8 mouse cellular contexts compared by ENCODE assay signal in genomic region chr15:101253886-101254795, GRCm38 (mm10). TPM values are rescaled to one million over a fixed set of nuclear protein-coding genes. Genes with fewer than 3 reads are reported as not detected.
DNase-seq lines count a peak whose midpoint lies in the region; ATAC-seq and TF ChIP-seq lines count a peak whose summit lies in the region.

Gene Nr4a1, plus strand, starts transcription at chr15:101254269.

- WGBS in bone marrow, adult 2 months = 5% methylated on average over 82 of the region's 82 CpGs
- WGBS in forebrain, embryonic 12.5 days = under 1% methylated on average over 63 of the region's 82 CpGs
- WGBS in heart, embryonic 16.5 days = 2% methylated on average over 59 of the region's 82 CpGs
- under 1% methylated on average over 62 of the region's 82 CpGs for WGBS in neural tube, embryonic 14.5 days

- peak; percentile 62 to 63 for DNase-seq in CD8-positive naive resting alpha-beta T cell, adult 2 months (ENCODE audit: low read depth in 2 of 2, low spot score in 2 of 2)
- DNase-seq in kidney, postnatal 14 days = peak; percentile 85
- peak; percentile 88 to 92 for DNase-seq in lung, adult 18-20 months
- DNase-seq in thymus, postnatal 0 days (ENCODE audit: low spot score) = peak; percentile 82

- ATAC-seq in forebrain, embryonic 12.5 days (ENCODE audit: low FRiP score) = peak; percentile 77
- ATAC-seq in heart, embryonic 16.5 days (replicated peaks; ENCODE audit: extremely low read depth, insufficient read depth, low FRiP score) = peak; percentile 61
- ATAC-seq in neural tube, embryonic 14.5 days (ENCODE audit: low read depth) = peak; percentile 60

- H3K4me2 ChIP-seq in forebrain, embryonic 12.5 days = peak within 1 kb of the TSS; percentile 92
- peak within 1 kb of the TSS; percentile 79 for H3K4me2 ChIP-seq in heart, embryonic 16.5 days (ENCODE audit: low read depth, low read length)
- peak within 1 kb of the TSS; percentile 87 for H3K4me2 ChIP-seq in neural tube, embryonic 14.5 days (ENCODE audit: low read depth, low read length)

- peak within 1 kb of the TSS; percentile 82 for H3K9ac ChIP-seq in forebrain, embryonic 12.5 days
- peak within 1 kb of the TSS; percentile 86 for H3K9ac ChIP-seq in heart, embryonic 16.5 days (ENCODE audit: low read length)
- H3K9ac ChIP-seq in neural tube, embryonic 14.5 days (replicated peaks; ENCODE audit: low read depth, low read length) = peak within 1 kb of the TSS; percentile 86

- peaks cover 19% of the 10 kb centered on the region for H3K27me3 ChIP-seq in forebrain, embryonic 12.5 days
- H3K27me3 ChIP-seq in heart, embryonic 16.5 days (ENCODE audit: control insufficient read depth, insufficient read depth, low read length) = no peaks in the 10 kb centered on the region
- H3K27me3 ChIP-seq in neural tube, embryonic 14.5 days (ENCODE audit: control insufficient read depth, insufficient read depth, low read length) = no peaks in the 10 kb centered on the region

- H3K36me3 ChIP-seq in forebrain, embryonic 12.5 days (replicated peaks) = no peaks in the 10 kb centered on the region
- no peaks in the 10 kb centered on the region for H3K36me3 ChIP-seq in heart, embryonic 16.5 days (ENCODE audit: control insufficient read depth, insufficient read depth)
- H3K36me3 ChIP-seq in neural tube, embryonic 14.5 days (ENCODE audit: control insufficient read depth, insufficient read depth, low read length) = no peaks in the 10 kb centered on the region

- TF ChIP-seq POLR2A in bone marrow, adult 2 months (IDR thresholded peaks at IDR 0.05; ENCODE audit: borderline replicate concordance, control insufficient read depth, low read depth, low read length) = no peak

- H3K9me3 ChIP-seq in forebrain, embryonic 12.5 days = no peaks in the 10 kb centered on the region
- no peaks in the 10 kb centered on the region for H3K9me3 ChIP-seq in heart, embryonic 16.5 days (replicated peaks; ENCODE audit: control insufficient read depth, low read length)
- no peaks in the 10 kb centered on the region for H3K9me3 ChIP-seq in neural tube, embryonic 14.5 days (ENCODE audit: control insufficient read depth, low read length)

- peak within 1 kb of the TSS; percentile 47; the same call in 1 of the 2 replicates for H3K27ac ChIP-seq in bone marrow, adult 2 months (ENCODE audit: control insufficient read depth, insufficient read depth, low read depth, low read length, poor library complexity)
- 0 out of 2 replicates have a peak within 1 kb of the TSS, but pooled peaks have one; percentile 21 for H3K27ac ChIP-seq in forebrain, embryonic 12.5 days
- peak within 1 kb of the TSS; percentile 72 for H3K27ac ChIP-seq in heart, embryonic 16.5 days (ENCODE audit: low read length)
- H3K27ac ChIP-seq in neural tube, embryonic 14.5 days (ENCODE audit: low read depth, low read length) = peak within 1 kb of the TSS; percentile 34

- no peak for TF ChIP-seq CTCF in bone marrow, adult 2 months (IDR thresholded peaks at IDR 0.05; ENCODE audit: control insufficient read depth, insufficient read depth, low read length)

- H3K4me1 ChIP-seq in bone marrow, adult 2 months (ENCODE audit: control insufficient read depth, insufficient read depth, low read length) = peaks cover 12% of the 10 kb centered on the region
- peaks cover 11% of the 10 kb centered on the region for H3K4me1 ChIP-seq in forebrain, embryonic 12.5 days
- peaks cover 30% of the 10 kb centered on the region for H3K4me1 ChIP-seq in heart, embryonic 16.5 days (ENCODE audit: control insufficient read depth, insufficient read depth, low read length)
- 0 out of 2 replicates have a peak, but pooled peaks cover 3% of the 10 kb centered on the region for H3K4me1 ChIP-seq in neural tube, embryonic 14.5 days (ENCODE audit: control insufficient read depth, insufficient read depth, low read length)

- peak within 1 kb of the TSS; percentile 43 for H3K4me3 ChIP-seq in bone marrow, adult 2 months (replicated peaks; ENCODE audit: control insufficient read depth, low read depth, low read length)
- H3K4me3 ChIP-seq in forebrain, embryonic 12.5 days (replicated peaks) = peak within 1 kb of the TSS; percentile 75
- peak within 1 kb of the TSS; percentile 69 for H3K4me3 ChIP-seq in heart, embryonic 16.5 days (ENCODE audit: low read length)
- peak within 1 kb of the TSS; percentile 62 for H3K4me3 ChIP-seq in neural tube, embryonic 14.5 days (ENCODE audit: low read depth, low read length)

RNA-seq across cellular contexts. Expression of gene Nr4a1, which starts in this region (rescaled TPM):
- 9.1 and 10.0 TPM in 2 replicates for polyA plus RNA-seq in bone marrow, adult 2 months (2011; ENCODE audit: insufficient read depth, insufficient read length, low replicate concordance, missing spikeins)
- polyA plus RNA-seq in forebrain, embryonic 12.5 days (2016; fragmentation: Nextera tagmentation; extraction: Ambion mirVana) = 2.9 and 3.6 TPM in 2 replicates
- 12.6 and 13.5 TPM in 2 replicates for polyA plus RNA-seq in heart, embryonic 16.5 days (2015; fragmentation: Nextera tagmentation; extraction: Ambion mirVana)
- polyA plus RNA-seq in neural tube, embryonic 14.5 days (2014; fragmentation: Nextera tagmentation; extraction: Ambion mirVana) = 4.8 and 5.3 TPM in 2 replicates
- polyA plus RNA-seq in thymus, postnatal 0 days (2015; fragmentation: Nextera tagmentation; extraction: Ambion mirVana) = 24.4 and 27.4 TPM in 2 replicates

Comparison
In these comparisons a context has a peak if more than half of its experiments do, and no peak if none do; other contexts are left out.
1. Peak in every context shown above with its lines: DNase-seq, ATAC-seq, H3K4me3 ChIP-seq and H3K27ac ChIP-seq.
2. H3K27ac ChIP-seq: peak in every context shown above with its lines; median percentile 72 in heart, embryonic 16.5 days; 47 in bone marrow, adult 2 months; 34 in neural tube, embryonic 14.5 days; 21 in forebrain, embryonic 12.5 days.